8 mouse cellular contexts compared by ENCODE assay signal in the genomic region with DNA sequence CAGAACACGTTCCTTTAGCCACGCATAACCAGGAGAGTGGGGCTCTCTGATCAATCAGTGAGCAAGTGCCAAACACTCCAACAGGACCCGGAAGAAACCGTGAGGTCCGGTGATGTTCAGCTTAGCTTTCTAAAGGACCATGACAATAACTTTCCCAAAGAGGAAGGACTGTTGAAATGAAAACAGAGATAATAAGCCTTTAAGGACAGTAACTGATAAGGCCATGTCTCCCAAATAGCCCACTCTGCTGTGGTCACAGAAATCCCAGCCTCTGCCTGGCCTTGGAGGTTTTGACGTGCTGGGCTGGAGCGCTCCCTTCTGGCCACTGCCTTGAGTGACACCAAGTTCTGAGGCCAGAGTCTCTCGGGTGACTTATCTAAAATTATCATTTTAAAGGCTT. TPM values are rescaled to one million over a fixed set of nuclear protein-coding genes. Genes with fewer than 3 reads are reported as not detected.
A peak's percentile ranks its signal among the peaks of the same experiment; 100 is the strongest.
DNase-seq lines count a peak whose midpoint lies in the region; ATAC-seq and TF ChIP-seq lines count a peak whose summit lies in the region.

No protein-coding gene starts in this region.

- H3K9me3 ChIP-seq in liver, embryonic 14.5 days (ENCODE audit: control insufficient read depth, low read length) = no peaks in the 10 kb centered on the region

- peak; percentile 27 for DNase-seq in gastrocnemius, adult 2 months
- DNase-seq in gastrocnemius, postnatal 14 days = no peak
- peak; percentile 8 for DNase-seq in ovary, adult 18-20 months (ENCODE audit: low spot score)
- no peak for DNase-seq in ovary, postnatal 10 days (ENCODE audit: low spot score)
- DNase-seq in embryo, embryonic 10.5 days (ENCODE audit: low spot score) = peak; percentile 63
- DNase-seq in liver, embryonic 14.5 days (ENCODE audit: low read depth in 3 of 3, low spot score in 3 of 3) = peak; percentile 53 to 58 (median 58)
- DNase-seq in spleen, postnatal 36 days (ENCODE audit: low spot score in 2 of 2) = peak; percentile 78 to 79
- DNase-seq in right cerebral cortex, postnatal 10 days (ENCODE audit: low spot score in 2 of 2) = no peak

- peak overlapping the region; percentile 4; the same call in 1 of the 2 replicates for H3K9ac ChIP-seq in liver, embryonic 14.5 days (replicated peaks)

- H3K27me3 ChIP-seq in liver, embryonic 14.5 days (ENCODE audit: control insufficient read depth, insufficient read depth, low read length) = no peaks in the 10 kb centered on the region

- H3K4me2 ChIP-seq in liver, embryonic 14.5 days (ENCODE audit: low read depth) = peak overlapping the region; percentile 52

- peak; percentile 59 for TF ChIP-seq EP300 in liver, embryonic 14.5 days (IDR thresholded peaks at IDR 0.05; ENCODE audit: low read depth)

- H3K4me1 ChIP-seq in liver, embryonic 14.5 days (replicated peaks; ENCODE audit: control insufficient read depth in 2 of 2, insufficient read depth in 2 of 2, low read length in 1 of 2) = peaks cover 6 to 9% of the 10 kb centered on the region in 2 experiments

- ATAC-seq in liver, embryonic 14.5 days (ENCODE audit: insufficient read depth) = peak; percentile 84

- 4% methylated on average over 8 of the region's 8 CpGs for WGBS in liver, embryonic 14.5 days (ENCODE audit: insufficient replicate concordance)

- intact Hi-C loops in gastrocnemius, adult 2 months (cut with DNase I) = loop anchor here (2.0 kb wide), 1 partner anchor 38 kb away; no protein-coding TSS in a partner anchor
- intact Hi-C loops in gastrocnemius, postnatal 14 days (cut with DNase I; ENCODE audit: low total_unique reads) = loop anchor here (5.0 kb wide), 1 partner anchor 40 kb away; no protein-coding TSS in a partner anchor

- no peaks in the 10 kb centered on the region for H3K36me3 ChIP-seq in liver, embryonic 14.5 days (replicated peaks; ENCODE audit: control insufficient read depth, insufficient read depth, low read depth)

- no peak overlapping the region for H3K4me3 ChIP-seq in gastrocnemius, adult 2 months
- H3K4me3 ChIP-seq in liver, embryonic 14.5 days (ENCODE audit: insufficient read depth in 1 of 2, low read depth in 2 of 2, low read length in 2 of 2) = no peak overlapping the region

- H3K27ac ChIP-seq in gastrocnemius, adult 2 months = no peak overlapping the region
- H3K27ac ChIP-seq in liver, embryonic 14.5 days = no peak overlapping the region

- TF ChIP-seq CTCF in gastrocnemius, adult 2 months (IDR thresholded peaks at IDR 0.05) = peak; percentile 66
- TF ChIP-seq CTCF in liver, embryonic 14.5 days (IDR thresholded peaks at IDR 0.05; ENCODE audit: low read depth) = peak; percentile 95

RNA-seq across cellular contexts. Expression of a gene that starts 39.7 kb away (rescaled TPM):
- 10 to 100 TPM; 17.3 to 18.1 TPM for total RNA-seq in gastrocnemius, adult 2 months (2021)
- 1 to 10 TPM; 8.5 to 9.4 TPM for total RNA-seq in gastrocnemius, postnatal 14 days (2021)
- polyA plus RNA-seq in liver, embryonic 14.5 days (2012; rRNA removed) = 24.4 and 36.7 TPM in 2 replicates
- 4.5 and 4.7 TPM in 2 replicates for polyA plus RNA-seq in liver, embryonic 14.5 days (2014; fragmentation: Nextera tagmentation; extraction: Ambion mirVana)

Comparison
In these comparisons a context has a peak if more than half of its experiments do, and no peak if none do; other contexts are left out.
1. DNase-seq: peak in gastrocnemius, adult 2 months (single experiment), ovary, adult 18-20 months (single experiment), embryo, embryonic 10.5 days (single experiment), liver, embryonic 14.5 days (3 of 3) and spleen, postnatal 36 days (2 of 2); none in gastrocnemius, postnatal 14 days (single experiment), ovary, postnatal 10 days (single experiment) and right cerebral cortex, postnatal 10 days (0 of 2).